Mouse (Mus musculus) stomach, postnatal 0 days (tissue): ENCODE measurements at regions not wholly inside any gene's neighbourhood (a gene's known extent, or its start where the extent isn't known, plus 50 kb on each side); places are given as distances from the start of the nearest gene placed in this dataset.

Experiments
- CTCF ChIP-seq: IDR thresholded peaks from 2 replicates; pipeline ENCODE4 v1.5.1; 2016; ENCODE audit warnings: antibody characterized with exemption, low read depth, mild to moderate bottlenecking, moderate library complexity
- EP300 ChIP-seq: optimal IDR thresholded peaks from 2 replicates; pipeline ENCODE3; 2016; ENCODE audit warnings: antibody characterized with exemption

DNA sequence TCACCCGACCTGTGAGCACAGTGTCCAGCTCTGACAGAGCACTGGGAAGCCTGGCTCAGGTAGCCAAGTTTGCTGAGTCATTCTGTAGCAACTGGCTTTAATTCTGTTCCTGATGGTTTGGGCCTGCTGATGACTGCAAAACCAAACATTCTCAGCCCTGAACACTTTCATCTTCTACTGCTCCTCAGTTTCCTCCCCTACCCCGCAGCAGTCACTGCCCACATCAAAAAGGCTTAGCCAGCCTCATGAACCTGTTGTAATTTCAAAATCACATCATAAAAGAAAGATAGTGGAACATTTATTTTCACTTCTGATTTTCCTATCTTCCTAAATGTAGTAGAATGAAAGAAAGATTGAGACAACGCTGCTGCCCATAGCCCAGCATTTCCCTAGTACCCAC, 251.5 kb downstream of the Car8 start:
- TF ChIP-seq CTCF = no peak
- TF ChIP-seq EP300 = no peak
